Comparison of ENCODE assay signal across 19 mouse cellular contexts in genomic region chr3:101895376-101895910, GRCm38 (mm10). TPM values are rescaled to one million over a fixed set of nuclear protein-coding genes. Genes with fewer than 3 reads are reported as not detected.
DNase-seq lines count a peak whose midpoint lies in the region; ATAC-seq and TF ChIP-seq lines count a peak whose summit lies in the region.
"Had no signal": no experiment of that assay in that cellular context is flagged by ENCODE, and none has a peak within 500 bp of the region (broad histone marks: within the 10 kb centered on the region; RNA-seq: fewer than 3 reads in every experiment).

No protein-coding gene starts in this region.

- ATAC-seq in embryonic facial prominence, embryonic 14.5 days (ENCODE audit: low read depth), result no peak
- peak; percentile 17; the same call in 1 of the 2 replicates for ATAC-seq in liver, postnatal 0 days
- ATAC-seq in liver, embryonic 11.5 days (replicated peaks; ENCODE audit: low FRiP score), result no peak

- H3K36me3 ChIP-seq in embryonic facial prominence, embryonic 14.5 days (ENCODE audit: control insufficient read depth, insufficient read depth, low read length), result no peaks in the 10 kb centered on the region
- no peaks in the 10 kb centered on the region for H3K36me3 ChIP-seq in embryonic facial prominence, embryonic 10.5 days (replicated peaks)
- no peaks in the 10 kb centered on the region; the same call in 1 of the 2 replicates for H3K36me3 ChIP-seq in liver, postnatal 0 days (replicated peaks; ENCODE audit: insufficient read depth, low read length)
- no peaks in the 10 kb centered on the region for H3K36me3 ChIP-seq in liver, embryonic 11.5 days (ENCODE audit: control insufficient read depth, insufficient read depth, low read length)
- H3K36me3 ChIP-seq: hindbrain, embryonic 15.5 days had no signal

- no peak overlapping the region for H3K27ac ChIP-seq in embryonic facial prominence, embryonic 14.5 days (replicated peaks; ENCODE audit: low read depth, low read length)
- H3K27ac ChIP-seq in embryonic facial prominence, embryonic 10.5 days (replicated peaks), result no peak overlapping the region
- H3K27ac ChIP-seq in liver, postnatal 0 days (ENCODE audit: low read depth), result no peak overlapping the region
- H3K27ac ChIP-seq in liver, embryonic 11.5 days (ENCODE audit: low read depth, low read length), result no peak overlapping the region
- H3K27ac ChIP-seq: embryonic facial prominence, embryonic 13.5 days; heart, embryonic 13.5 days; hindbrain, embryonic 15.5 days had no signal

- no peaks in the 10 kb centered on the region for H3K27me3 ChIP-seq in embryonic facial prominence, embryonic 14.5 days (replicated peaks; ENCODE audit: control insufficient read depth, insufficient read depth, low read length)
- no peaks in the 10 kb centered on the region for H3K27me3 ChIP-seq in embryonic facial prominence, embryonic 10.5 days (replicated peaks; ENCODE audit: low read depth, poor library complexity, severe bottlenecking)
- no peaks in the 10 kb centered on the region for H3K27me3 ChIP-seq in liver, postnatal 0 days (ENCODE audit: insufficient read depth, low read length)
- H3K27me3 ChIP-seq in liver, embryonic 11.5 days (replicated peaks; ENCODE audit: control insufficient read depth, insufficient read depth, low read length), result no peaks in the 10 kb centered on the region
- H3K27me3 ChIP-seq: embryonic facial prominence, embryonic 13.5 days; heart, embryonic 13.5 days; hindbrain, embryonic 15.5 days had no signal

- no peak overlapping the region for H3K4me2 ChIP-seq in embryonic facial prominence, embryonic 14.5 days (ENCODE audit: low read depth, low read length)
- H3K4me2 ChIP-seq in liver, postnatal 0 days (ENCODE audit: low read depth, low read length), result no peak overlapping the region
- H3K4me2 ChIP-seq in liver, embryonic 11.5 days, result no peak overlapping the region
- H3K4me2 ChIP-seq: embryonic facial prominence, embryonic 13.5 days; heart, embryonic 13.5 days; hindbrain, embryonic 15.5 days had no signal

- no peak for TF ChIP-seq EP300 in liver, postnatal 0 days (IDR thresholded peaks at IDR 0.05; ENCODE audit: low read depth)

- no peak overlapping the region for H3K4me3 ChIP-seq in embryonic facial prominence, embryonic 14.5 days (ENCODE audit: low read depth, low read length)
- H3K4me3 ChIP-seq in embryonic facial prominence, embryonic 10.5 days, result no peak overlapping the region
- H3K4me3 ChIP-seq in liver, postnatal 0 days (ENCODE audit: low read depth, low read length), result no peak overlapping the region
- H3K4me3 ChIP-seq in liver, embryonic 11.5 days (ENCODE audit: low read depth, low read length), result no peak overlapping the region
- H3K4me3 ChIP-seq: embryonic facial prominence, embryonic 13.5 days; heart, embryonic 13.5 days; hindbrain, embryonic 15.5 days had no signal

- no peak for DNase-seq in embryonic facial prominence, embryonic 14.5 days (ENCODE audit: low spot score)
- DNase-seq in embryonic facial prominence, embryonic 10.5 days (ENCODE audit: low spot score), result no peak
- DNase-seq in liver, postnatal 0 days, result no peak
- DNase-seq in liver, embryonic 11.5 days (ENCODE audit: low spot score), result no peak
- peak; percentile 33 to 44 for DNase-seq in spleen, postnatal 36 days (ENCODE audit: low spot score in 2 of 2)
- no peak for DNase-seq in spleen, adult 18-20 months
- DNase-seq in kidney, postnatal 4 days, result no peak
- DNase-seq in c-Kit-positive CD71-positive TER-119-positive erythroid progenitor cells, embryonic 14.5 days (ENCODE audit: low spot score), result no peak
- DNase-seq: adrenal gland, adult 2 months; adrenal gland, postnatal 25 days; cerebellum, adult 11 months; cerebellum, adult 8-10 months; cerebellum, postnatal 25 days; gastrocnemius, postnatal 36 days; heart, adult 11 months; heart, postnatal 36 days had no signal

- peak overlapping the region; percentile 19; the same call in 1 of the 2 replicates for H3K9ac ChIP-seq in embryonic facial prominence, embryonic 14.5 days (ENCODE audit: low read depth, low read length)
- no peak overlapping the region for H3K9ac ChIP-seq in liver, postnatal 0 days (replicated peaks)
- H3K9ac ChIP-seq in liver, embryonic 11.5 days (ENCODE audit: low read depth, low read length), result no peak overlapping the region
- H3K9ac ChIP-seq: embryonic facial prominence, embryonic 13.5 days; heart, embryonic 13.5 days; hindbrain, embryonic 15.5 days had no signal

- no peak for TF ChIP-seq CTCF in liver, postnatal 0 days (IDR thresholded peaks at IDR 0.05; ENCODE audit: low read depth)

- 80% methylated on average over 7 of the region's 7 CpGs for WGBS in embryonic facial prominence, embryonic 14.5 days
- 88% methylated on average over 7 of the region's 7 CpGs for WGBS in embryonic facial prominence, embryonic 10.5 days
- WGBS in liver, postnatal 0 days (ENCODE audit: insufficient replicate concordance), result 73% methylated on average over 7 of the region's 7 CpGs
- WGBS in liver, embryonic 11.5 days, result 80% methylated on average over 7 of the region's 7 CpGs

- no peaks in the 10 kb centered on the region for H3K9me3 ChIP-seq in embryonic facial prominence, embryonic 14.5 days (ENCODE audit: control insufficient read depth, low read length)
- no peaks in the 10 kb centered on the region for H3K9me3 ChIP-seq in embryonic facial prominence, embryonic 10.5 days
- H3K9me3 ChIP-seq in liver, postnatal 0 days (ENCODE audit: low read length), result no peaks in the 10 kb centered on the region
- no peaks in the 10 kb centered on the region for H3K9me3 ChIP-seq in liver, embryonic 11.5 days (ENCODE audit: control insufficient read depth, low read length)
- H3K9me3 ChIP-seq: embryonic facial prominence, embryonic 13.5 days; heart, embryonic 13.5 days; hindbrain, embryonic 15.5 days had no signal

- H3K4me1 ChIP-seq in embryonic facial prominence, embryonic 14.5 days (ENCODE audit: control insufficient read depth, insufficient read depth, low read length), result no peaks in the 10 kb centered on the region
- H3K4me1 ChIP-seq in embryonic facial prominence, embryonic 10.5 days, result no peaks in the 10 kb centered on the region
- no peaks in the 10 kb centered on the region for H3K4me1 ChIP-seq in liver, postnatal 0 days (ENCODE audit: insufficient read depth)
- no peaks in the 10 kb centered on the region for H3K4me1 ChIP-seq in liver, embryonic 11.5 days (replicated peaks; ENCODE audit: control insufficient read depth, insufficient read depth, low read length)
- H3K4me1 ChIP-seq: embryonic facial prominence, embryonic 13.5 days; heart, embryonic 13.5 days had no signal

RNA-seq across cellular contexts. Expression of gene Slc22a15, which starts 28.8 kb away (rescaled TPM):
- polyA plus RNA-seq in embryonic facial prominence, embryonic 14.5 days (2014; fragmentation: Nextera tagmentation; extraction: Ambion mirVana), result 4.8 and 6.8 TPM in 2 replicates
- polyA plus RNA-seq in embryonic facial prominence, embryonic 10.5 days (2016; fragmentation: Nextera tagmentation; extraction: Ambion mirVana), result 3.4 and 4.6 TPM in 2 replicates
- 5.0 and 5.4 TPM in 2 replicates for polyA plus RNA-seq in liver, postnatal 0 days (2015; fragmentation: Nextera tagmentation; extraction: Ambion mirVana)
- 1.8 and 1.9 TPM in 2 replicates for polyA plus RNA-seq in liver, embryonic 11.5 days (2014; fragmentation: Nextera tagmentation; extraction: Ambion mirVana)

RNA-seq across cellular contexts. Expression of gene Mab21l3, which starts 46.7 kb away (rescaled TPM):
- 0.68 and 0.83 TPM in 2 replicates for polyA plus RNA-seq in embryonic facial prominence, embryonic 14.5 days (2014; fragmentation: Nextera tagmentation; extraction: Ambion mirVana)
- 0.67 and 0.85 TPM in 2 replicates for polyA plus RNA-seq in embryonic facial prominence, embryonic 10.5 days (2016; fragmentation: Nextera tagmentation; extraction: Ambion mirVana)
- polyA plus RNA-seq in liver, postnatal 0 days (2015; fragmentation: Nextera tagmentation; extraction: Ambion mirVana), result not detected in 2 replicates
- polyA plus RNA-seq in liver, embryonic 11.5 days (2014; fragmentation: Nextera tagmentation; extraction: Ambion mirVana), result 0.11 and 0.14 TPM in 2 replicates

Comparison
In these comparisons a context has a peak if more than half of its experiments do, and no peak if none do; other contexts are left out.
1. DNase-seq: peak in spleen, postnatal 36 days (2 of 2); none in embryonic facial prominence, embryonic 14.5 days (single experiment), embryonic facial prominence, embryonic 10.5 days (single experiment), liver, postnatal 0 days (single experiment), liver, embryonic 11.5 days (single experiment), spleen, adult 18-20 months (0 of 2), kidney, postnatal 4 days (0 of 2) and c-Kit-positive CD71-positive TER-119-positive erythroid progenitor cells, embryonic 14.5 days (single experiment).